Mouse (Mus musculus) ES-Bruce4 (cell line): ENCODE data around the gene Mavs. TPM values are rescaled to one million over a fixed set of nuclear protein-coding genes. Genes with fewer than 3 reads are reported as not detected.

Experiments
- H3K27ac ChIP-seq: 2 replicates; pipeline ENCODE4 v1.5.1; 2012; ENCODE audit warnings: low read length, inconsistent platforms; ENCODE audit not compliant: insufficient read depth
- H3K27me3 ChIP-seq: 2 replicates; pipeline ENCODE4 v1.6.1; 2012; ENCODE audit warnings: mild to moderate bottlenecking, low read length, inconsistent platforms; ENCODE audit not compliant: control insufficient read depth, poor library complexity, insufficient read depth, severe bottlenecking
- H3K36me3 ChIP-seq: 2 replicates; pipeline ENCODE4 v1.6.1; 2012; ENCODE audit warnings: inconsistent platforms, mild to moderate bottlenecking, low read length, moderate library complexity; ENCODE audit not compliant: control insufficient read depth, poor library complexity, insufficient read depth, severe bottlenecking
- H3K4me1 ChIP-seq: one replicate; pipeline ENCODE4 v1.8.1; 2011; ENCODE audit warnings: low read length; ENCODE audit not compliant: control insufficient read depth, insufficient read depth
- H3K4me3 ChIP-seq: 2 replicates; pipeline ENCODE4 v1.5.1; 2011; ENCODE audit warnings: low read depth, mild to moderate bottlenecking, low read length
- H3K9ac ChIP-seq: 2 replicates; pipeline ENCODE4 v1.6.1; 2012; ENCODE audit warnings: low read depth, mild to moderate bottlenecking, inconsistent platforms; ENCODE audit not compliant: poor library complexity, severe bottlenecking
- H3K9me3 ChIP-seq: replicated peaks from 2 replicates; pipeline ENCODE4 v1.6.1; 2012; ENCODE audit warnings: mild to moderate bottlenecking, low read length, inconsistent platforms; ENCODE audit not compliant: control insufficient read depth, poor library complexity, insufficient read depth, severe bottlenecking
- CTCF ChIP-seq: IDR thresholded peaks from one replicate; pipeline ENCODE4 v1.8.1; 2011; ENCODE audit warnings: low read depth, low read length
- EP300 ChIP-seq: IDR thresholded peaks from 2 replicates; pipeline ENCODE4 v1.6.1; 2011; ENCODE audit warnings: low read depth, low read length; ENCODE audit not compliant: insufficient read depth
- POLR2A ChIP-seq: IDR thresholded peaks from one replicate; pipeline ENCODE4 v1.8.1; 2011; ENCODE audit warnings: low read length; ENCODE audit not compliant: insufficient read depth
- polyA plus RNA-seq: library from polyadenylated mRNA; stranded (reverse); fragments of >200 nt; gene quantifications from 2 replicates; pipeline ENCODE4 v1.2.4, GENCODE M21; 2011; ENCODE audit warnings: low read depth; ENCODE audit not compliant: missing spikeins, insufficient read depth, insufficient read length

The Mavs gene
- polyA plus RNA-seq, 1 experiment: 20.3 TPM

GRCm38 (mm10) chr2:131232558-131232957 lies 1.3 kb upstream of the Mavs start:
- H3K9me3 ChIP-seq: no peaks in the 10 kb centered on the region
- TF ChIP-seq POLR2A (peak; percentile 22), EP300 (peak; percentile 42; the same call in 1 of the 2 replicates), CTCF (no peak)
- no peaks in the 10 kb centered on the region for H3K27me3 ChIP-seq
- H3K4me3 ChIP-seq: no peak overlapping the region
- H3K9ac ChIP-seq: no peak overlapping the region
- peak overlapping the region; percentile 78 for H3K27ac ChIP-seq
- H3K36me3 ChIP-seq: no peaks in the 10 kb centered on the region
- H3K4me1 ChIP-seq: peaks cover 1% of the 10 kb centered on the region

DNA sequence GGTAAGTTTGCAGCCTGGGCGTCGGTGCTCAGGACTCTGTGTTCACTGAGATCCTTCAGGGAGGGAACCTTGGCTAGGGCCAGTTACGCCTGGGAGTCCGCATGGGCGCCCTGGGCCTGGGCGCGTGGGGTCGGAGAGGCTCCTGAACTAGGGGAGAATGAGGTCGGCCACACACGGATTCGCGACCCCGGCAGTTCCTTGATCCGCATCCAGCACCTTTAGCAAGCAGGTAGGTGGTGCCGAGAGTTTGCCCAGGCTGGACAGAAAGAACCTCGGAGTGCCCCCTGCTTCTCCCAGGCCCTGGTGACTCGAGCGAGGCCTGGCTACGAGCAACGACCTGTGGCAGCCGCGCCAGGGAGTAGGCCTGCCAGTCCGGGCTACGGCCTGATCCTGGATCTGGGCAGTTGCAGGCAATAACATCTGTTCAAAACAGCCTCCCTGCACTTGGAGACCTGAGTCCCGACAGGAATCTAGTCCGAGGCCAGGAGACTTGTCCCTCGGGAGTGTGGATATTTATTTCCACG lies 326 bp downstream of the Mavs start:
- peaks cover 1% of the 10 kb centered on the region for H3K4me1 ChIP-seq
- H3K9me3 ChIP-seq: no peaks in the 10 kb centered on the region
- peak overlapping the region; percentile 80 for H3K4me3 ChIP-seq
- H3K27me3 ChIP-seq: no peaks in the 10 kb centered on the region
- TF ChIP-seq CTCF (no peak), EP300 (no peak), POLR2A (no peak)
- no peaks in the 10 kb centered on the region for H3K36me3 ChIP-seq
- H3K9ac ChIP-seq: peak overlapping the region; percentile 73
- no peak overlapping the region for H3K27ac ChIP-seq

DNA sequence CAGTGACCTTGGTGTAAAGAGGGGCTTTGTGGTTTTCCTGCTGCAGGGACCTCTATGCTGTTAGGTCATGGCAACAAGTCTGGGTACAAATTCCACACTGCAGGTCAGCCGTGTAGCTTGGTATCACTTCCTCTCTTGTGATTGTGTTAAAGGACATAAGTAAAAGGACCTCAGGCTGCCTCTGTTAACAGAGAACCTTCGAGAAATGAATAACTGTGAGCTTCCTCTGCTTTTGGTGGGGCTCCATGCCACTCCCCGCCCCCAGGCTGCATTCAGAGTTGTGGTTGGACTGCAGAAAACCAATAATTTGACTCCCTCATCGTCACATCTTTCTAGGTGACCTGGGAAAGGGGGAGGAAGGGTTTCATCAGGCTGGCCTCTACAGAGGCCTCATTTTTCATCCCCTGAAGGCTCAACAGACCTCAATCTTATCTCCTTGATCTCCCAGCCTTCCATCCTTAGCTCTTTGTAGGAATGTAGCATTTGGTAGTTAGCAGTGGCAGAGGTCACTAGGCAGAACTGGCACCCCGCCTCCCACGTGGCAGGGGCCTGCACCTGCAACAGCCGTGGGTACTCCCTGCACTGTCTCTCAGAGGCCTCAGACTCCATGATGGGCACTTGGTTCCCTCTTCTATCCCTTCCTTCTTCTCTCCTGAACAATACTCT lies 1.2 kb downstream of the Mavs start:
- H3K4me3 ChIP-seq: peak overlapping the region; percentile 16; the same call in 1 of the 2 replicates

DNA sequence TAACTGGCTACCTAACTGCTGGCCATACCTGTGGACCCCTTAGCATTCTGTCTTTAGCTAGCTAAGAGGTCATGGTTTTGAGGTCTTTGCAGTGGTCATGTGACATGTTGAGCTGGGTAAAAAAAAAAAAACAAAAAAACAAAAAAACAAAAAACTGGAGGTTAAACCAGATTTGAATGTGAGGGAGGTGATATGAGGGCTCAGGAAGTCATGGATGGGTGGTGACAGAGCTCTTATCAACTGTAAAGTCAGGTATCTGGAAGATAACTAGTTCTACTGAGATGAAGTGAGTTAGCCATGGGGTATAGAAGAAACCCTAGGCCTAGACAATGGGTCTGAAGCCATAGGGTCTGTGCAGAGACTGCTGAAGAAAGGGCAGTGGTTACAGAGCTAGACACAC lies 8.3 kb downstream of the Mavs start:
- Histone ChIP-seq H3K9me3 (no peaks in the 10 kb centered on the region), H3K9ac (no peak overlapping the region), H3K27ac (no peak overlapping the region), H3K27me3 (no peaks in the 10 kb centered on the region), H3K36me3 (peaks cover 21% of the 10 kb centered on the region), H3K4me3 (no peak overlapping the region), H3K4me1 (no peaks in the 10 kb centered on the region)
- TF ChIP-seq EP300 (no peak), CTCF (no peak), POLR2A (no peak)

More for the DNA sequence above, 1.2 kb downstream of the Mavs start:
- peaks cover 1% of the 10 kb centered on the region for H3K4me1 ChIP-seq
- no peaks in the 10 kb centered on the region for H3K36me3 ChIP-seq
- no peak overlapping the region; the same call in 1 of the 2 replicates for H3K9ac ChIP-seq
- no peaks in the 10 kb centered on the region for H3K9me3 ChIP-seq
- H3K27ac ChIP-seq: no peak overlapping the region
- H3K27me3 ChIP-seq: no peaks in the 10 kb centered on the region
- TF ChIP-seq EP300 (no peak), POLR2A (no peak), CTCF (no peak)

DNA sequence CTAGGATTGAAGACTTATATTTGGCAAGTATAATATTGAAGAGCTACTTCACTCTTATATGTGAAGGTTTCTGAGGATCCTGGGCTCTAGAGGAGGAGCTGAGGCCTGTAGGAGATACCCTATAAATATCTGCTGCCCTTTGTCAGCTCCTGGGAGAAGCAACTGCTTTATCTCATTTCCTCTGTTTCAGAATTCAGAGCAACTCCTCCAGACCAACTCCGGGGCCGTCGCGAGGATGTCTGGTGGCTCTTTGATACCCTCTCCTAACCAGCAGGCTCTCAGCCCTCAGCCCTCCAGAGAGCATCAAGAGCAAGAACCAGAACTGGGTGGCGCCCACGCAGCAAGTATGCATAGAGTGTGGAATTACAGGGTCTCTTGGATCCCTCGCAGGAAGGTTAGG lies 9.1 kb downstream of the Mavs start:
- no peaks in the 10 kb centered on the region for H3K9me3 ChIP-seq
- H3K27me3 ChIP-seq: no peaks in the 10 kb centered on the region
- no peak overlapping the region for H3K27ac ChIP-seq
- H3K4me1 ChIP-seq: no peaks in the 10 kb centered on the region
- H3K4me3 ChIP-seq: no peak overlapping the region
- TF ChIP-seq POLR2A: no peak
- no peak for TF ChIP-seq EP300
- TF ChIP-seq CTCF: no peak
- no peak overlapping the region for H3K9ac ChIP-seq
- H3K36me3 ChIP-seq: peaks cover 22% of the 10 kb centered on the region

DNA sequence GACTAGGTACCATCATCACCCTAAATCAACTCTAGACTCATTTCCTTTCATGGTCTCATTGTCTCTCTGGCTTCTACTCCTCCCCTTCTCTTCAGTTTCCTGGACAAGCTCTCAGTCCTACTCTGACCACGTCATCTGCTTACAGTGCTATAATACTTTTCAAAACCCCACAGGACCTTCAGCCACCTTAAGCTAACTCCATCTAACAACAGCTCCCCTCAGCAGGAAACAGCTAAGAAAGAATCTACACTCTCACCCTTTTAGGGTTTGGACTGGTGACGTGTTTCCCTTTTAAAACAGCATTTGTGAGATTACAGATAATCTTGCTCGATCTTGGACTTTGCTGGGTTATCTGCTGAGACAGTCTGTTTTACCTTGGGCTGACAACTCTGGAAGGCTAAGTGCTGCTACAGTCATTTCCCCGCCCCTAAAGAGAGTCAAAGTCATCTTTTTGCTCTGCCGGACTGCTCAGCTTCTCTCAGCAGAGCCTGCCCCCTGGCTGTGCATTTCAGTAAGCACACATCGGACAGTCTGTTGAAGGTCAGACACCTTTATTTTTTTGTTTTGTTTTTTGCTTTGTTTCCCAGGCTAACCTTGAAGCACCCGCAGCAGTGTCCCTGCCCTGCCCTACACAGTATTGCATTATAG lies 19.9 kb downstream of the Mavs start:
- TF ChIP-seq EP300 (no peak), CTCF (peak; percentile 79)
- Histone ChIP-seq H3K36me3 (no peaks in the 10 kb centered on the region), H3K9me3 (no peaks in the 10 kb centered on the region), H3K27ac (no peak overlapping the region), H3K4me3 (no peak overlapping the region), H3K27me3 (no peaks in the 10 kb centered on the region), H3K9ac (0 out of 2 replicates have a peak overlapping the region, but pooled peaks have one; percentile 50), H3K4me1 (no peaks in the 10 kb centered on the region)
